Mouse (Mus musculus) embryo, embryonic 10.5 days (tissue): ENCODE data around the gene Csnk1g2.

ENCODE experiments used
- DNase-seq: peaks from one replicate; pipeline ENCODE4 v3.0.0-alpha.2; 2015; ENCODE audit warnings: low spot score

Gene Csnk1g2

GRCm38 (mm10) chr10:80680260-80680696, 57.6 kb downstream of the Csnk1g2 start:
- no peak for DNase-seq

- DNase-seq, result no peak
Observed at GRCm38 (mm10) chr10:80682003-80682402, 59.4 kb downstream of the Csnk1g2 start.

- no peak for DNase-seq
Observed at GRCm38 (mm10) chr10:80683647-80684046, 61.0 kb downstream of the Csnk1g2 start.

GRCm38 (mm10) chr10:80684214-80684613, 61.6 kb downstream of the Csnk1g2 start:
- peak; percentile 57 for DNase-seq

DNA sequence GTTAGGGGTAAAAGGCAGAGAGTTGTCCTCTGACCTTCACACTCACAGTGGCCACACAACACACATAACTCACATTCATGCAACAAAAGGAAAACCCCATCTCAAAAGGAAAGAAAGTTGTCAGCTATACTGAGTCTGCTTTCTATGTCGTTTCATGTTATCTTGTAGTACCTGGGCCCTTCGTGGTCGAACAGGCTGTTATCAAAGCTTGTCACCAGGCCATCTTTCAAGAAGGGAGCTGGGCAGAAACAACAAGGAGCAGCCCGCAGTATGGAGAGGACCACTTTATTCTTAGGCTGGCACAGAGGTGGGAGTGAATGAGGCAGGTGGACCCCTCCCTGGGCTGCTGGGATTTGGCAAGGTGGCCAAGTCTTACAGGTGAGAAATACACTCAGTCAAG, 62.3 kb downstream of the Csnk1g2 start:
- no peak for DNase-seq

DNA sequence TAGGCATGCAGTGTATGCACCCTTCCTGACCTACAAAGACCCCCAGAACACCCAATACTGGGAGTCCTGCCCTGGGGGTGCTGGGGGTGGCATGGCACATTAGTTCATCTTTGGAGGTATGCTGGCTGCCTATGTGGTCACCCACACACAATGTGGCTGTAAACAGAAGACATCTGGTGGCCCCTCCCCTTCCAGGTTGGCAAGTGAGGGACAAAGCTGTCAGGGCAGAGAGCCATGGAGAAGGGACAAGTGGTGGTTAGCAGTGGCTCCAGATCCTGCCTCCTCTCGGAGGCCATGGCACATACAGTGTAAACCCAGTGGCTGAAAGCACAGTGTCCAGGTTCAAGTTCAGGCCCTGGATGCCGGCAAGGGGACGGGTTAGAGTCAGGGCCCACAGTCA, 64.0 kb downstream of the Csnk1g2 start:
- DNase-seq, result no peak

- DNase-seq, result peak; percentile 77
Observed at GRCm38 (mm10) chr10:80687850-80688249, 65.2 kb downstream of the Csnk1g2 start.
